Mouse (Mus musculus) layer of hippocampus, adult 9-11 months (tissue): Measurements from ENCODE around the gene Cxcr5.

Source experiments
- DNase-seq: peaks from one replicate; pipeline ENCODE4 v3.0.0; 2022

The Cxcr5 gene

DNA sequence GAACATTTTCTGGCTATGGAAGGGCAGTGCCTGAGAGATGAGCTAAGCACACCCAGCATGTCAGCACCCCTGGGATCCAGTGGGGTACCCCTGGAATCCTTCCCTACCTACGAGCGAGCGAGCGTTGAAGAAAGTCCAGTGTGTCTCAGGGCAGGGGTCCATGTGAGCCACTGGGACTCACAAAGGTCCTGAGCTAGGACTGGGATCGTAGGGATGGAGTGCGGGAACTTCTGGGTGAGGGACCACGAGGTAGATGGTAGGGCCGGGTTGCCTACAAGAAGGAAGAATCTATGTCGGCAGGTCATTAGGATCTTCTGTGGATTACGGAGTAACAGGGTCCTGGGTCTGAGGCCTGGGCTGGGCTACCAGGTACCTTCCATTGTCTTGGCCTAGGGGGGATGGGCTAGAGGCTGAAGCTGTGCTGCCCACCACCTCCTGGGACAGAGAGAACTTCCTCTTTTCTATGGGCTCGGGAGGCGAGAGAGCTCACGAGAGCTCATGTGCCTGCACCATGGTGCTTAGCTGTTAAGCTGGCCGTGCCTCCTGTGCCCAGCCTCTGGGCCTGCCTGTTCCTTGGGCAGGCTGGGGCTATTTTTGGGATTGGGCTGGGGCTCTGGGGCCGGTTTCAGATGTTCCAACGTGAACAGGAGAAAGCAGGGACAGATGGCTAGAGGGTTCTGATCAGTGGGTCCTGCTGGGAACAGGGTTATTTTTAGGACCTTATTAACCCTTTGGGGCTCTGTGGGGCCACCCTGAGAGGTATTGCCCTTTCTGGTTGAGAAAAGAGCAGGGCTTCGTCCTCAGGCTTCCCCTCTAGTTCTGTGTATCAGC lies 68.8 kb downstream of the Cxcr5 start:
- no peak for DNase-seq

- no peak for DNase-seq
Observed at GRCm38 (mm10) chr9:44491351-44491750, 70.3 kb downstream of the Cxcr5 start.

DNA sequence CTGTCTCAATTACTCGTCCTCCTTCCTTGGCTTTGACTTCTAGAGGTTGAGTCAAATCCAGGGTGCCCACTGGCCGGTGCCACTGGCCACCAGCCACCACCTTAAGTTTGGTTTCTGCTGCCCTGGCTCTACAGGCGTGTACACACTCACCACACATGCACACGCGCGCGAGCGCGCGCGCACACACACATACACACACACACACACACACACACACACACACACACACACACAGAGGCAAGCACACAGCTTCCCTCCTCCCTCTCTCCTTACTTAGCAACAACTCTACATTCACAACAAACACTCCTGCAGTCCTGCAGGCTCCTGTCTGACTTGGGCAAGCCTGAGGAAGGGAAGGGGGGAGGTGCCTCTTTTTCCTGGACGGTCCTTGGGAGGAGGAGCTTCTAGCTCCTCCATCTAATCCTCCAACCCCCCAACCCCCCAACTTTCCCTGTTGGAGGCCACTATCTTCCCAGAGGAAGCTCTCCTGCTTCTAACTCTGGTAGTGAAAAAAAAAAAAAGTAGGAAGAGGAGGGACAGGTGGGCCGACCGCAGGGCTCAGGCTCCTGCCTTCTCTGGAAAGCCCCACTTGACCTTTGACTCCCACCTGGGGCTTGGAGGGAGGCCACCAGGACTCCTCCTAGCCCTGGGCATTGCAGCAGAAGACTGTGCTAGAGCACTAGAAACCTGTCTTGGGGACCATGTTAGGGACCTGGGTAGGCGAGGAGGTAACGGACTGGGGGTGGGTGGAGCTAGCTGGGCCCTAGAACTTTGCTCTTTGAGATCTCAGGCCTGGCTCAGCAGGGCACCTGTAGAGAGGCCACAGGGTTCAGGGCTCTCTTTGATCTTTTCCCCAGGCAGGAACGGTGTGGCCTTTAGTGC lies 71.3 kb downstream of the Cxcr5 start:
- DNase-seq, result no peak

- DNase-seq, result no peak
Observed at GRCm38 (mm10) chr9:44489651-44490085, 72.0 kb downstream of the Cxcr5 start.

- peak; percentile 69 for DNase-seq
Observed at GRCm38 (mm10) chr9:44488855-44489381, 72.8 kb downstream of the Cxcr5 start.

GRCm38 (mm10) chr9:44488416-44488815 lies 73.3 kb downstream of the Cxcr5 start:
- no peak for DNase-seq

- no peak for DNase-seq
Observed at GRCm38 (mm10) chr9:44487441-44487840, 74.2 kb downstream of the Cxcr5 start.

DNA sequence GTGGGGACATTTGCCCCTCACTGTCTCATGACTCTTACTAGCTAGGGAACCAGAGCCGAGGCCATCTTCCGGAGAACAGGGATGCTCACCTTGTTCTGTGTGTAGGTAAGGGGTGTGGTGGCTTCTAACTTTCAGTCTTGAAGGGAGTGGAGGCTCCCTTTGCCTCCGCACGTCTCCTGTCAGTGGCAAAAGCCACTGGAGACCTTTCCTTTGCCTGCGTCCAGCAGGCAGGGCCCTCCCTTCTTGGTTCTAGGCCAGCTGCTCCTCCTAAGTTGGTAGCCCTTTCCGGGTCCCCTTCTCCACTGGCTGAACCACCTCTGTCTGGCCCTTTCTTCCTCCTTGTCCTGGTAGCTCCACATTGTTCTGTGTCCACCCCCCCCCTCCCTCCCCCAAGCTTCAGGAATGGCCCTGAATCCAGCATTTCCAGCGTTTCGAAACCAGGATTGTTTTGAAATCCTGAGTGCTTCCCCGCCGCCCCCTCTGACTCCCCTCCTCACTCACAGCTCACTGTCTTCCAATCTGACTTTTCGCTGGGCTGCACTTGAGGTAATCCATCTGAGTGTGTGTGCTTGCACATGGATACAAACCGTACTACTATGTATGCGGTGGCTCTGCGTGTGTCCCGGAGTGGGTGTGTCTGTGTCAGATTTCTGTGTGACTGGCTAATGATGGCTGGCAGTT lies 74.8 kb downstream of the Cxcr5 start:
- no peak for DNase-seq

GRCm38 (mm10) chr9:44486335-44486734 lies 75.3 kb downstream of the Cxcr5 start:
- DNase-seq, result no peak

- DNase-seq, result no peak
Observed at GRCm38 (mm10) chr9:44485516-44486161, 76.0 kb downstream of the Cxcr5 start.

DNA sequence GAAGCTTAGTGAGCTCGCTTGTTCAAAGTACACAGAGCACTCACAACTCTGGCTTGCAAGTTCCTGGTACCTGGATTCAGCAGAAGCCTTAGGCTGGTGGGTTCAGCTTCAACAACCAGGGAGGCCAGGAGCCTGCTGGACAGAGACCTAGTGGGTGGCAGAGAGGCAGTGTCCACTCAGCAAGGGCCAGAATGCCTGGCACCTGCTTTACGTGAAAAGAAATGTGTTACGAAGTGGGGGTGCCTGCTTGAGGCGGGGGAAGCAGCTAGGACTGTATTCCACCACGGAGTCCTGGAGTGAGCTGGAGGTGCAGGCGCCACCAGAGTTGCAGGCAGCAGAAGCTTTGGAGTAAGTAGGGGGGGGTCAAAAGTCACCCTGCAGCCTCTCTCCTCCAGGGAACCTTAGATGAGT lies 76.6 kb downstream of the Cxcr5 start:
- no peak for DNase-seq

DNA sequence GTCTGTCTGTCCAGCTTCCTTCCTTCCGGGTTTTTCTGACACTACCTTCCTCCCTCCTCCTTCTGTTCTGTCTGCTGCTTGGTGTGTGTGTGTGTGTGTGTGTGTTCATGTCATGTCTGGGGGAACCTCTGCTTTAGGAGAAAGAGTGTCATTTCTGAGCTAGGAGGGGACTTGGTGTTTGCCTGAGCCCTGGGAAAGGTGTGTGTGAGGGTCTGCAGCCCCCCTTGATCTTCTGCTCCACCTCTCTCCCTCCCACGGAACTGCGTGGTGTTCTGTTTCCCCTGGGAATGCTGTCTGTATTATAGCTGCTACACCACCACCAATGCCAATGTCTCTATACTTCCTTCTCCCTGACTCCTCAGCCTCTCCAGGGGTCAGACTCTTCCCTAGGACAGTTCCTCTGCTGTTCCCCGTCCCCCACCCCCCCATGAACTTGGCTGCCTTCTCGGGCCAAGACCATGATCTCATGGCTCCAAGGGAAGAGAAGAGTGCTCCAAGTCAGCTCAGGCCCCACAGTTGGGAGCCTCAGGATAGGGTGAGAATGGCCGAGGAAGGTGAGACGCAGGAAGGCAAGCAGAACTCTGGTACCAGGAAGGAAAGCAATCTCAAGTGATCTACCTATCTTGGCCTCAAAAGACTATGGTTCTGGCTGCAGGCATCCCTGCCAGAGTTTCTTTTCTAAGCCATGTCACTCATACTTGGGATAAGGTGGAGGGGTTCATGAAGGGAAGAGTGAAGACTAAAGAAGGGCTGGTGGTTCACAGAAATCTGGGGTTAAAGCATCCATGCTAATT lies 77.2 kb downstream of the Cxcr5 start:
- no peak for DNase-seq

DNA sequence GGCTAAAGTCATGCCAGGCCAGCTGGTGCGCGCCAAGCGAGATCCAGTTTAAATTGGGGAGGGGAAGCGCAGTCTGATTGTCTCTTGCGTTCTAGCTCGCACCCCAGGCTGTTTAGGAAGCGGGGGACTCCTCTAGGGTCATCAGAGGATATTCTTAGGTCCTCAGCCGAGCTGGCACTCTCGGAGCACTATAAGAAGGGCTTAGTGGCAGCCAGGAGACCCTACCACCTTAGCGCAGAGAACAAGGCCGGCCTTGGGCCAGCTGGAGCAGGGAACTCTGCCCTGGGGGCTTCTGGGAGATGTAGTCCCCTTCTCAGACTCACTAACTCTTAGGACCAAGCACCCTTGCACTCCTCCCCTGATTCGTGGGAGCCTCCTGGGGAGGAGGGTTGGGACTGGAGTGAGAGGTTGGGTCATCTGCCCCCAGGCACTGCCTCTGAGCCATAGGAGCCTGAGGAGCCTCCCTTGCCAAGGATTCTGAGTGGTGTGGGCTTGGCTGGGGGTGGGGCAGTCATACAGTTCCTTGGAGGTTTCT lies 78.1 kb downstream of the Cxcr5 start:
- DNase-seq, result no peak

- no peak for DNase-seq
Observed at GRCm38 (mm10) chr9:44483041-44483509, 78.6 kb downstream of the Cxcr5 start.

DNA sequence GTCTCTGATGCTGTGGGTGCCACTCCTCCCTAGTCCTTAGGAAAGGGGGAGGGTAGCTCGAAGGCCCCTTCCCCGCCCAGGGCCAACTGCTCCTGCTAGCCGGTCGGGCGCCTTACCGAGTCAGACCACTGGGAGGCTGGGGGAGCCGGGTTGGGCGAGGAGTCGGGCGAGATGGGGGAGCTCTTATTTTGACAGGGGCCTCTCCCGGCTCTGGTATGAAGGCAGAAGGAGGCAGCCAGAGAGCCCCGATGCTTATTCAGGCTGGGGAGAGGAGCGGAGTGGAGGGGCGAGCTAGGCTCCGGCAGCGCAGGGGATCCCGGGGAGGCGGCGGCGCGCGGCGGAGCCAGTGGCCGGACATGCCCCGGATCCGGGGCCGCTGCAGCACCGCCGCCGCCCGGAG lies 79.1 kb downstream of the Cxcr5 start, which contains the start of gene Bcl9l:
Bcl9l (plus strand) TSS at position 274 of the 400 bp plus-strand sequence.
- peak; percentile 94 for DNase-seq

DNA sequence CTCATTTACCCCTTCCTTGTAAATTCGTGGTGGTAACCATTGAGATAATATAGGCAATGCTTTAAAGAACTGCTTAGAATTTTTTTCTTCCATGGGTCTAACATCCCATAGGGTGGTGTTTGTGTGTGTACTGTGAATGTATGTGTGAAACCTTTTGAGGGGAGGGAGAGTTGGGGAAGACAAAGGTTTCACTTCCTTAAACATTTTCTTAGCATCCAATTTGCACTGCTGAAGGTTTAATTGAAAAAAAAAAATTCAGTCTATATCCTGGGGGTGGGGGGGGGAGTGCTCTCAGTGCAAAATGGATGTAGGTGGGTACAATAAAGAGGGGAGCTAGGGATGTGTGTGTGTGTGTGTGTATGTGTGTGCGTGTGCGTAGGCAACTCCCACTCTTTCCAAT lies 79.6 kb downstream of the Cxcr5 start:
- no peak for DNase-seq

GRCm38 (mm10) chr9:44479628-44480428 lies 81.8 kb downstream of the Cxcr5 start:
- peak; percentile 85 for DNase-seq

DNA sequence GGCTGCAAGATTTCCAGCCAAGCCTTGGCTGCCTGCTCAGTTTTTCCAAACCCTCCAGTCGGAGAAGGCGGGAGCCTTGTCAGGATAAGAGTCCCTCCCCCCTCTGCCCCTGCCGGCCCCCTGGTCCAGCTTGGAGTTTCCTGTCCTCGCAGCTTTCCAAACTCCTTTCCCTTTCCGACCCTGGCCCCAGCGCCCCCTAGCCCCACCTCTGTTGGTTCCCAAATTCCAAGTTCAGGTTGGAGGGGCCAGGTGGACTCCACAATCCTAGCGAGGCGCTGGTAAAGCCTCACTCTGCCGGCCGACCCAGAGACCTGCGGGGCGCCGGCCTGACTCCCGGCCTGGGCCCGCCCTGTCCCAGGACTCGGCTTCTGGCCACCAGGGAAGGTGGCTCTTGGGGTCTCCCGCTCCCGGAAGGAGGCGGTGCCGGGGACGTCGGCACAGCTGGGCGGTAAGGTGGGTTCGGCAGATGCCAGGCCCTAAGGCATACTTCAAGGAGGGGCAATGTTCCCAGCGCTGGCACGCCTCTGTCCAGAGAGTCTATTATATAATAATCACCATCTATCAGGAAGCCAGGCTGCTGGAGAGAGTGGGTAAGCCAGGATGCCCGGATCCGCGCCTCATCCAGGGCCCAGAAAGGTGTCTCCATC lies 82.6 kb downstream of the Cxcr5 start:
- DNase-seq, result peak; percentile 65

DNA sequence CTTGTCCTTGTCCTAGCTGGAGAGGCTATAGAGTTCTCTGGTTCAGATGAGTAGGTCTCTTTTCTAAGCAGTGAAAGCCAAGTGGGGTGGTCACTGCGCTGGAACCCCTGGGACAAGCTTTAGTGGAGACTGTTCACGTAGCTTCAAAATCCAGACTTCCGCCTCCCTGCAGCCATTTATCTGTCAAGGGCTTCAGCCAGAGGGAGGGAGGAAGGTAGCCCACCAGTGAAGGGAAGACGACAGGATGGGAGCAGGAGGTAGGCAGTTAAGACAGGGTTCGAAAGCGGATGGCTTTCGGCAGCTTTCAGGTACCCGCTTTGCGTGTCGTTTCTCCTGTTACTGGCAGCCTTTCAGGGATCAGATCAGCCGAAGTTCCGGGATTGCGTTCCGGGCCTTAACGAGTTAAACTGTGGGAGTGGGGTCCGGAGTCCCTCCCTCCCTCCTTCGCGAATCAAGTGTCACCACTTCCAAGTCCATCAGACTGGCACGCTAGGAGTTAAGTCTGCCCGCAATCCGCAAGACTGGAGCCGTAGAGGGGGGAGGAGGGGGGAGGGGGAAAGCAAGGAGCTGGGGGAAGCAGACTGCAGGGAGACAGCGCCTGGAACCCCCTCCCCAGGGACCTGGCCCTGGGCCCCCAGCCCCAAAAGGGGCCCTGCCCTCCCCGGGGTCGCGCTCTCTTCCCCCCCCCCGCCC lies 83.3 kb downstream of the Cxcr5 start:
- peak; percentile 70 for DNase-seq
